Mouse (Mus musculus): Measurements from ENCODE around the gene Ets1.

GRCm38 (mm10) chr9:32744288-32744687 lies 108.3 kb downstream of the Ets1 start:
- TF ChIP-seq GATA1 (IDR thresholded peaks at IDR 0.05; ENCODE audit: borderline replicate concordance, low read length) (no peak), CTCF (IDR thresholded peaks at IDR 0.05; ENCODE audit: low read depth, low read length) (no peak), POLR2AphosphoS5 (IDR thresholded peaks at IDR 0.05; ENCODE audit: insufficient replicate concordance, low read depth, low read length) (no peak), TAL1 (conservative IDR thresholded peaks at IDR 0.05; ENCODE audit: low read depth, low read length) (no peak)

All from G1E (cell line).